Mouse (Mus musculus) hematopoietic stem cell, adult 5-6 weeks (primary cell): ENCODE measurements at regions not wholly inside any gene's neighbourhood (a gene's known extent, or its start where the extent isn't known, plus 50 kb on each side); places are given as distances from the start of the nearest gene placed in this dataset.
A peak's percentile ranks its signal among the peaks of the same experiment; 100 is the strongest.
"Not testable (repeated sequence)": the region's sequence is repeated elsewhere in the genome, so short reads cannot be mapped to it uniquely, and the experiment has no call there.

Source experiments
- ATAC-seq, 2 experiments: fragments of 125-278 bp in 1 of 2; replicated peaks in 1 of 2; 2 replicates each; pipeline ENCODE4 v1.8.0; 2016 to 2017; ENCODE audit warnings: inconsistent platforms in 2 of 2, mild to moderate bottlenecking in 2 of 2, moderate number of reproducible peaks in 2 of 2, low read depth in 1 of 2, moderate TSS enrichment in 1 of 2; ENCODE audit not compliant: low FRiP score in 2 of 2, poor library complexity in 2 of 2, severe bottlenecking in 2 of 2, insufficient read depth in 1 of 2, low TSS enrichment in 1 of 2

GRCm38 (mm10) chr10:51397016-51397415 is 83.4 kb upstream of the Gm49339 start:
- not testable (repeated sequence) for ATAC-seq

- peak; percentile 94 to 95 for ATAC-seq
Measured at GRCm38 (mm10) chr10:51405141-51405540, 75.3 kb upstream of the Gm49339 start.

GRCm38 (mm10) chr10:51412795-51413194 is 67.6 kb upstream of the Gm49339 start:
- no peak for ATAC-seq

GRCm38 (mm10) chr10:51414512-51414911 is 65.9 kb upstream of the Gm49339 start:
- peak; percentile 37 to 53; a peak in 2 of 4 replicates for ATAC-seq

- ATAC-seq: no peak
Measured at GRCm38 (mm10) chr10:51416723-51417122, 63.7 kb upstream of the Gm49339 start.

GRCm38 (mm10) chr10:51417221-51417911 is 63.0 kb upstream of the Gm49339 start:
- no peak for ATAC-seq

GRCm38 (mm10) chr10:51418550-51418949 is 61.9 kb upstream of the Gm49339 start:
- ATAC-seq: no peak

GRCm38 (mm10) chr10:51422501-51422900 is 57.9 kb upstream of the Gm49339 start:
- ATAC-seq: peak; percentile 89 to 95
